Mouse (Mus musculus): ENCODE measurements around the gene Gtsf1.

DNA sequence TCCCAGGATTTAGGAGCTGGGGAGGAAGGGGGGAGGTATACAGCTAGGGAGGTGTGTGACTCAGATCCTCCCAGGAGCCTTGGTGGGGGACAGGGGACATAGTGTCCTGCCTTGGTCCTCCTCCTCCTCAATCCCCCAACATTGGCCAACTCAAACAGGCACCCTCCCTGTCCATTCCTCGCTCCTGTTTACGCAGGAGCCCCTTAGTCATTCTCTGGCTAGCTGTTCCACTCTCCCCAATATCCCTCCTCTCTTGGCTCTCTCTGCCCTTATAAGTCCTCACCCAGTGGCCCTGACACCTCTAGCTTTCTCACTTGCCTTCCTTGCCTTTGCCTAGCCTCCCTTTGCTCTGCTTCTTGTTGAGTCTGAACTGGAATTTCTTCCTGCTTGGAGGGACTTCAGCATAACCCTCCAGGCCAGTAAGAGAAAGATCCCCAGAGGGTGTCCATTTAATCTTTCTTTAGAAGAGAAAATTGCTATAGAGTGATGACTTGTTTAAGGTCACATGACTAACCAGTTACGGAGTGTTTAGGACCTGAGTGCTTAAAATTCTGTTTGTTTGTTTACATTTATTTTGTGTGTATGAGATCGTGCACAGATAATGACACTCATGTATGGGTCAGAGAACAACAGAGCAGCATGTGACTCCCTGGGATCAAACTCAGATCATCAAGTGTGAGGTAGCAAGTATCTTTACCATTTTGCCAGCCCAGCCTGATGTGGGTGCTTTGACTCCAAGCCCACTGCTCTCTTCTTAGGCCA is 61.9 kb downstream of the Gtsf1 start:
- TF ChIP-seq CTCF (IDR thresholded peaks at IDR 0.05; ENCODE audit: control insufficient read depth, insufficient read depth, insufficient read length) (no peak), MAX (IDR thresholded peaks at IDR 0.05) (no peak), FOSL1 (IDR thresholded peaks at IDR 0.05; ENCODE audit: insufficient read depth, low read length, poor library complexity, severe bottlenecking) (no peak), MYOD1 (IDR thresholded peaks at IDR 0.05; ENCODE audit: control insufficient read depth, insufficient read length, low read depth) (no peak)
